Mouse (Mus musculus): ENCODE measurements around the gene Igfbp2.
A peak's percentile ranks its signal among the peaks of the same experiment; 100 is the strongest.

Igfbp2 gene

DNA sequence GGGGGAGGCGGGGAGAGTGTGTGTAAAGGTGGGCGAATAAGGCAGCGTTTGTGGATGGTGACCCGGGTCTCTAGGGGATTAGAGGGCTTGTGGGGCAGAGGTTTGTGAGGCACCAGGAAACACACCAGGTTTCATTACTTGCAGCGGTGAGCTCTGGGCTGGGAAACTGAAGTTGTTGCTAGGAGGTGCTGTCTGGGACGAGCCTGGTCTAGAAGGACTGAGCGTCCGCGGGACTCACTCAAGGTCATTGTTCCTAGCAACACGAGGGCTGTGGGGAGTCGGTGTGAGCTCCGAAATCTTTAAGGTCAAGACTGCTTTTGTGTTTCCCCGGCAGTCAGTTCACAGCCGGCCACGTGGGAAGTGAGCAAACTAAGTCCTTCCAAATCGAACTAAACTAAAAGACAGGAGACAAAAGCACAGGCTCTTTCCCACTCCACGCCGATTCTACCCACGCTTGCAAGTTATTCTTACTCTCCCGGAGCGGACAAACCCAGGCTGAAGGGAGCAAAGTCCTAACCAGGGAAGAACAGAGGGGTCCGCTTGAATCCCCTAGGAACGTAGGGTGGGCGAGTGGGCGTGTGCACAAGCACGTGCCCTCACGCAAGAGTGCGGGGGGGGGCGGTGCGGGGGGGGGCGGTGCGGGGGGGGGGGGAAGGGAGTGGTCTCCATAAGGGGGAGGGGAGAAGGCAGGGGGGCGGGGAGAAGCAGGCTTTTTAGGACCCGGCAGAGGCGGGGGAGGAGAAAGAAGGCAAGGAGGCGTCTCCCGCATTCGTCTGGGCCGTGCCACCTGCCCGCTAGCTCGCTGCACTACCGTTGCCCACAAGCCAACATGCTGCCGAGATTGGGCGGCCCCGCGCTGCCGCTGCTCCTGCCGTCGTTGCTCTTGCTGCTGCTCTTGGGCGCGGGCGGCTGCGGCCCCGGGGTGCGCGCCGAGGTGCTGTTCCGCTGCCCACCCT, at the start of gene Igfbp2:
Gene Igfbp2, plus strand, starts transcription at position 753 of the 956 bp plus-strand sequence.
- DNase-seq, result peak; percentile 24

DNA sequence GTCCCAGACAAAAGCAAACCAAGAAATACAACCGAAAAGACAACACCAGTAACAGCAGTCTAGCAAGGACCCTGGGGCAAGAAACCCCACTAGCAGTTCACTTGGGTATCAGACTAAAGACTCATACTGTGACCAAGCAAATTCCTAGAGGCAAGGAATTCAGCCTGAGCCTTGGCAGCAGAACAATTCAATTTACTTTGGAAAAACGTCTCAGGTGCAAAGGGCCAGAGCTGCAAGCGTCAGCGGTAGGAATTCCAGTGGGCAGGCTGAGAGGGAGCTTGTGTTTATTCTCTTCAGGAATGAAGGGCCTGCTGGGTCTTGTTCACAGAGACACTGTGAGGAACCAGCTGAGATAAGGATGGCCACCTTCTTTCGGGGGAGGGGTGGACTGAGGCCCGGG, 45.5 kb upstream of the Igfbp2 start:
- no peak for DNase-seq

DNA sequence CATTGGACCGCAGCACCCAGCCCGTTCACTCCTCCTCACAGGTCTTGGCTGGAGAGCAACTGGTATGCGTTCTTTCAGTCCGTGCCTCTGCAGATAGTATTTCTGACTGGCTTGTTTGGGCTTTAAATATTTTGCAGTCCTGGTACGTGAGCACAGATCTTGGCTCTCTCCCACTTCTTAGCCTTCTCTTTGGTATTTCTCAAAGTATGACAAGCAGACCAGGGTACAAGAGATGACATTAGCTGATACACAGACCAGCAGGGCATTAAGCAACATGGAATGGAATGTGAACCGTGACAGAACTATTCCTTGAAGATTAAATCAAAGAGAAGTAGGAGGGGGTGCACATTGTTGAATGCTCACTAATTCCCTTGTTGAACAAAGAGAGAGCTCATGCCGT, 43.6 kb upstream of the Igfbp2 start:
- no peak for DNase-seq

DNA sequence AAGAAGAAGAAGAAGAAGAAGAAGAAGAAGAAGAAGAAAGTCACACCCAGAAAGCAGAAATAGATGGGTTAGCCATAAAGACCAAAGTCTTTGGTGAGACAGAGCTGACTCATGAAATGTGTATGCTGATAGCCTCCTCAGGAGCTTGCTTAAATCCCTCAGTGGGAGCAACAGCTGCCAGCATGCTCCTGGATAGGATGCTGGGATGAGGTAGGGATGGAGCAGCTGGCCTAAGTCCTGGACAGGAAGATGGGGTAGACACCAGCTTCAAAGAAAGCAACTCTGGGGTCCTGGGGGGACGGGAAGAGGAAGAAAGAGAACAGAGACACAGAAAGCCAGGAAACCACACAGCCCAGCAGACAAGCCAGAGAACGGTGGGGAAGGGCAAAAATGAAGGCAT, 41.0 kb upstream of the Igfbp2 start:
- no peak for DNase-seq

DNA sequence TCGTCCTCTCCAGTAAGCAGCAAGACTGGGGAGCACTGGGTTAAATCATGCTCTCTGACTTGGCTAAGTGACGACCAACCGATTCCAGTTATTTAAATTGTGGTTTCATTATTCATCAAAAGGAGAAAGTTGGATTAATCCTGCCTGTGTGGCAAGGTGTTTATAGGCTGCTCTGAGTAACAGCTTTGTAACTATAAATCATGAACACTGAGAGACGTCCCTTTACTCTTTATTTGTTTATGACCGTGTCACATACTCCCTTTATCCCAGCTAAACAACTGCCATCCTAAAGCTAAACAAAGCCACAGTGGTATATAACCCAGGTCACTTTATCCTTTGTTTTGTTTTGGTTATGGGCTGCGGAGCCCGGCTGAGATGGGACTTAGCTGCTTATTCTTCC, 40.3 kb upstream of the Igfbp2 start:
- DNase-seq, result no peak

DNA sequence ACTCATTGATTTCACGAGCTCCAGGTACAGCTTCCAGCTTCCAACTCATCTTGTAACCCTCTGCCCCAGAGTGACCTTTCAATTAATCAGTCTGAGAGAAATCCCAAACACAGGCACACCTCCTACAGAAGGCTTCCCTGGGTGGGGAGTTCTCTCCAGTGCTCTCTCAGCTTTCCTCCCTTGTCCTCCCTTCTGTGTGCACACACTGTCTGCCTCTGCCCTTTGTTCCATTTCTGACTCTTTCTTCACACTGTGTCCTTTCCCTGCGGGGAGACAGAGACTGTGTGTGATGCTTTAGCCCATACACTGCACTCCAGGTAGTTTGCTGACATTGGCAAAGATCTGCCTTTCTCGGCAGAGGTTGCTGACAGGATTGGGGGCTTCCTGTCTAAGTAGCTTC, 33.6 kb upstream of the Igfbp2 start:
- DNase-seq, result no peak

DNA sequence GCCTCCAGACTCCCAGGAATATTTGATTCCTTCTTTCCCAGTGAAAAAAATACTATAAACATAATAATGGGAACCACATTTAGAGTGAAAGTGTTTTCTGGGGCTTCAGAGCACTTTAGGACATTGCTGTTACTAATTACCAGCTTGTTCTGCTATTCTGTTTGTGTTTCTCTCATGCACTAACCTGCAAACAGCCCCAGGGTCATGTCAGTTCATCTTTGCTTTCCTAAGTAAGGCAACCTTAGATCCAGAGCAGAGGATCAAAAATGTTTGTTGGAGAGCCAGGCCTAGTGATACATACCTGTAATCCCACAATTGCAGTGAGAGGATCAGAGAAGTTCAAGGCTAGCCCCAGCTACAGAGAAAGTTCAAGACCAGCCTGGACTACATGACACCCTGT, 32.6 kb upstream of the Igfbp2 start:
- DNase-seq, result no peak

DNA sequence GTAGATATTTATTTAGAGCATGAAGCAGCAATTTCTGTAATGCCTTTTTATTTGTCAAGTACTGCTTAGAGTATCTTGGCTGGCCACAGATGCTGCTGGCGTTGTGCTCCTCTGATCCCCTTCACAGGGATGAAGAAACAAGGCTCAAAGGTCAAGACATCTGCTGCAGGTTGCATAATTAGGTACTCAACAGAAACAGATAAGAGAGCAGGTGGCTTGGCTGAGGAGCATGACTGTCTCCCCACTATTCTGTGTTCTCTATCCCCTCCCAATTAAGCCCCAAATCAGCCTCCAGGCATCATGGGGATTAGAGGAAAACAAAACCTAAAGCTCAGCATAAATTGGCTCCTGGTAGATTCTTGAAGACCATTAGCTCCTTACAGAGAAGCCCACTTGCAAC, 32.0 kb upstream of the Igfbp2 start:
- no peak for DNase-seq

DNA sequence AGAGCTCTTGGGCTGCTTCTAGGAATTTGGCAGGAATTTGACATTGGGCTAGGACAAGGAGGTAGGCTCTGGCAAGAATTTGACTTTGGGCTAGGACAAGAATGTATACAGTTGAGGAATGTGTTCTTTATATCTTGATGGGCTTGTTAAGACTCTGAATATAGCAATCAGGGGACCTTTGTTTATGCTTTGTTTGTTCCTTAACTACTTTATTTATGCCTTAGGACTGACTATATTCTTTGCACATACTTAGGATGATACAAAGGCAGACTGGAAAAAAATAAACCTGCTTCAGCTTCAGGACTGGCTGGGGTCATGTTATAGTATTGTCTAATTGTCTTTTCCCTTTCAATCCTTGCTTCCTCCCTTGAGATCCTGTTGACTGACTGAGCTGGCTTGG, 31.1 kb upstream of the Igfbp2 start:
- no peak for DNase-seq

DNA sequence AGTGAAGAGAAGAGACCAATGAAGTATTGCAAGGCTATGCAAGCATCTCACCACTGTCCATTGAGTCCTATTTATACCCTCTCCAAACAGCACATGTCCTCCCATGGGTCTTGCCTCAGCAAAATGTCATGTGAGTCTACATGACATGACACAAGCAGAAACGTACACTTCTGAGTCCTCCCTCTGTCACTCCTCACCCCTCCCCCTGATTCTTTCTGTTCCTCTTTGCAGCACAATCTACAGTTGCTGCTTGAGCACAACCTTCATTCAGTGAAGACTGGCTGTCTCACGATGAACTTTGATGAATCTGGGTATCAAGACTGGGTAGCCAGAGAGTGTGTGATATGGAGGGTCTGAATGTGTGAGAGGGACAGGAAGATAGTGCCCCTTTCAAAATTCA, 28.2 kb upstream of the Igfbp2 start:
- no peak for DNase-seq

DNA sequence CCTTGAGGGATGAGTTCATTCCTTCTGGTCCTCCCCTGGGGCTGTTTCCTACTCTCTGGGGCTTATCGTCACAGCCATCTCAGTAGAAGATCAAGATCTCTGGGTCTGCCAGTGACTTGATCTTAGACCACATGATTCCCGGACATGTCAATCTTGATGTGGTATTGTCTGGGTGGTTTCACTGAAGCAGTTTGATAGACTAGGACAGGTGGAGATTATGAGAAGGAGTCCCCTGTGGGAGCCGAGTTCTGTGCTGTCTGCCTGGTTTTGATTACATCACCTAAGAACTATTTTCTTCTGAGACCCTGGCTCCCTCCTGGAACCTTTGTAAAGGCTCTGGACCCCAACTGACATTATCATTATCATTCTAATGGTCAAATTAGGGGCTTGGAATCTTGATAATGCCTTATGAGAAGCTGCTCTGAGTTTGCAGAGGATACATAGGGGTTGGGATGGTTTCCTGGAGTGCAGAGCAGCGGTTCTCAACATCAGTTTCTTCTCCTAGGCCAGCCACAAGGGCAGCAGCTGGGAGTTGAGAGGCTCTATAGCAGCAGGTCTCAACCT, 27.1 kb upstream of the Igfbp2 start:
- no peak for DNase-seq

DNA sequence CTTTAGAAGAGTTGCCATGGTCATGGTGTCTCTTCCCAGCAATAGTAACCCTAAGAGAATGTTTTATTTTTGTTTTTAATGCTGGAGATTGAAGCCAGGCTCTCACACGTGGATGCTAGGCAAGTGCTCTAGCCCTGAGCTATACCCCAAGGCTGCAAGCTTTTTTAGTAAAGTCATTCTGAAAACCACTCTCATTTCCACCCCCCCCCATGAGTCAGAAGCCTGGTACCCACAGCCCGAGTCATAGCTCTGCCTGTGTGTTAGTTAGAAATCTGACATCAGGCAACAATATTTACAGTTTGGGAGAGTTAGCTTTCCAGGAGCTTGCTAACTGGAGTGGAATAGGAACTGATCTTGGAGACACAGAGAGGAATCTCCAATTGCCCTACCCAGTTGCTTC, 25.9 kb upstream of the Igfbp2 start:
- no peak for DNase-seq

DNA sequence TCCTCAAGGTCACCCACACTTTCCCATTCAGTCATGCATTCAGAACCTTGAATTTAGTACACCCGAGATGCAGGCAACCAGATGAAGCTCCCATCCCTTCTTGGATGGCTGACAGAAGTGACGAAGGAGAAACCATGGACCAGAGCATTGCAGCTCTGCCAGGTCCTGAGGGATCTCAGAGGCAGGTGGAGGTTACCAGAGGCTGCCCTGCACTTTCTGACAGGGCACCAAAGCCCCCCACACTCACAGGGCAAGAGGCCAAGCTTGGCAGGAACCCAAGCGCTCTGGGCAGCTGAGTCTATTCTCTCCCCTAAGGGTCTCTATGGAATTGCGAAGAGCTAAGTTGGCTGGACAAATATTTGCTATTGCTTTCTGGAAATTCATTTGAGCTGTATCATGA, 20.3 kb upstream of the Igfbp2 start:
- no peak for DNase-seq

DNA sequence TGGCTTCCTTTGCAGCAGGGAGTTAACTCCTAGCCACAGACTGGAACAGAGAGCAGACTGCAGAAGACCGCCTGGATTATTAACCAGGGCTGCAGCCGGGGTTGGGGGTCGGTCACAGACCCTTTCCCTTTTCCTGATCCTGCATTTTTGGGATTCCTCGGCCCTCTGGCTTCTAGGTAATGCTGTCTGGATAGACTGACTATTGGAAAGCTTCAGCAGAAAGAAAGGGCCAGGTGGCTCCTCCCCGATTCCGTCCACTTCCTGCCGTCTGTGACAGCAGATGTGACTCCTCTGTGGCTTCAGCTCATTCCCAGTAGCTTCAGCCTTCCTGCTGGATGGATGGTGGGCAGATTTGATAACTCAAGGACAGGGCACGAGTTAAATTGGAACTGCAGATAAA, 19.3 kb upstream of the Igfbp2 start:
- no peak for DNase-seq

DNA sequence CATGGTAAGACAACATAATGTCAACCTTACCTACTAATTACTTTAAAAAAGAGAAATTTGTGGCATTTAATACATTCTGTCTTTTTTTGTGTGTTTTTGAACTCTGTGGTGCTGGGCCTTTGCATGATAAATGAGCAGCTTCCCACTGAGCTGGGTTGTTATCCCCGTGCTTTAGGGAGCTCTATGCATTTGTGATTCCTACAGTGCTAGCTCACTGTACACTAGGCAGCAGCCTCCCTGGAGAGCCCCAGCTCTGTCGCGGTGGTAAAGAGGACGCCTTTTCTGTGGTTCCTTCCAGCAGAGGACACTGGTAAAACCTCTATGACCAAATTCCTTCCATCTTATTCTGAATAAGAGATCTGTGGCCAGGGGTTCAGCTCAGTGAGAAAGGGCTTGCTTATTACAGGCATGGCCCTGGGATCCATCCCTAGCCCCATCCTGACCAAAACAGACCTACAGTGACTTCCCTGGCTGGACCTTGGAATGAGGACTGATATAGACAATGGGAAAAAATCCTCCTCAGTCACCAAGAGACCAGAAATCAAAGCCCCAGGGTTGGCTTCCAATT, 18.7 kb upstream of the Igfbp2 start:
- no peak for DNase-seq

DNA sequence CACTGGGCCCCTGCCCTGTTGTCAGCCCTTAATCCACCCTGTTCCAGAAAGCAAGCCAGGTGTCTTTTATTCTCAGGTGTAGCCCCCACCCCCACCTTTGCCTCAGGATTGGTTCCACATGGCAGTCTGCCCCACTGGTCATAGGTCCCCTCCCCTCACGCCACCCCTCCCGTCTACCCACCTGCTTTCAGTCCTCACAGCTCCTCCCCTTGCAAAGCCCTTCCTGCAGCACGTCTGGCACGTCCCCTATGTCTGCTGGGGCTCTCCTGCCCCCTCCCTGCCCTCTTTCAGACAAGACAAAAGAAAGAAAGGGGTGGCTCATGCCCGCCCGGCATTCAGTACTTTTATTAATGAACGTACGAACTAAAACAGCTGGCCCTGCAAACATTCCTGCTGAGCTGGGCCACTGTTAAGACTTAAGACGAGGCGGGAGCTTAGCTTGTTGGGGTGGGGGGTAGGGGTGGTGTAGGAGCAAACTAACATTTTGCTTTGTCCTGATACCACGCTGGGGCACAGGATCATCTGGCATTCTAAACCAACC, 18.2 kb upstream of the Igfbp2 start:
- DNase-seq, result no peak

DNA sequence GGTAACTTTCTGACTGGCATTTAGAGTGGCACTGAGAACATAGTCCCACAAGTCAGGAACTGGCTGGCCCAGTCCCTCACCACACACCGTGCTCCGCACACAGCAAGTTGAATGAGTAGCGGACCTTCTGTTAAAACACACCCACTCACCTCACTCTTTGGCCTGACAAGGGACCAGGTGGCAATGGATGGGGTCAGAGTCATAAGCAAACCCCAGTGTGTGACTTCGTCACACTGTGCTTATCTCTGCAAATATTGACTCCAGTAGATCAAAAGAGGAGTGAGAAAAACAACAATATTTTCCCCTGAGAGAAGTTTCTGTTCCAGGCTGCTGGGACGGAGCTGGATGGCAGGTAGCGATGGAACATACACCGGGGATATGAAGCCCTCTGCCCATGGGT, 15.0 kb upstream of the Igfbp2 start:
- no peak for DNase-seq

DNA sequence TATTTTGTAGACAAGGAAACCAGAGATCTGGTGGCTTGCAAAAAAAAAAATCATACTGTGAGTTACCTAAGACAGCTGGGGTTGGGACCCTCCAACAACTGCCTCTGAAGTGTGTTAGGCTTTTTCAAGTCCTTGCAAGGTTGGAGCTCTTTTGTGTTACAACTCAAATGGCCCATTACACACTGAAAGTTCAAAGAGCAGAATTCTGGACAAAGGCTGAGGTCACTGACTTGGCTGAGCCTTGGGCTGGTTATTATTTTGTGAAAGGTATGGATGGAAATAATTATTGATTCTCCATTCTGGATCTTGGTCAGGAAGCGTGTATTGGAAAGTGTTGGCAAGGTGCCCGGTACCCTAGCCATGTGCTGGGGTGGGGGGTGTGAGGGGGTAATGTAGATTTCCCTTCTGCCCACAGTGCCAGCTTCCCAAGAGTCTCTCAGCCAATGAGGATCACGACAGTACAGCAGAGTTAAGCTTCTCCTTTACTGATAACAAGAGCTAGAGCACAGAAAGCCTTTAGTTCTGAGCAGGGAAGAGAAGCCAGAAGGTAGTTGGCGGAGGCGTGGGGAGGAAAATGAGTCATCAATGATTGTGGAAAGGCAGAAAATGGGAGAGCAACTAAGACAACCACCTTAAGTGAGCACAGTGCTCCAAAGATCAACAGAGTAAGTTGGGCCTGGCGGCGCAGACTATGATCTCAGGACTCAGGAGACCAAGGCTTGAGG, 14.2 kb upstream of the Igfbp2 start:
- DNase-seq, result peak; percentile 79

DNA sequence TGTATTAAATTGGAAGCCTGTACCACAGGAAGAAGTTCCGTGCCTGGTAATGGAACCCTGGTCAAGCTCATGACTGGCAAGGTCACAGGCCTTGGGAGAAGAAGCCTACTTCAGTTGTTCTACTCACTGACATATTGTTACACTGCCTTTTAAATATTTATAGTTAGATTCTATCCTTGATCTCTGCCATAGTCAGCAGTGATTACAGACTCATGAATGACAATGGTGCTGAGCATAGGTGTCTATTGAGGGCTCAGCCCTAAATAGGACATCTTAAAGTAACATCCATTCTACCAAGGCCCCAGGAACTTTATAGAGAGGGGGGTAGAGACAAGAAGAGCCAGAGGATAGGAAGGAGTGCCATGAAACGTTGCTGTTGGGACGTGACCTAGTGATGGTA, 13.2 kb upstream of the Igfbp2 start:
- DNase-seq, result no peak

DNA sequence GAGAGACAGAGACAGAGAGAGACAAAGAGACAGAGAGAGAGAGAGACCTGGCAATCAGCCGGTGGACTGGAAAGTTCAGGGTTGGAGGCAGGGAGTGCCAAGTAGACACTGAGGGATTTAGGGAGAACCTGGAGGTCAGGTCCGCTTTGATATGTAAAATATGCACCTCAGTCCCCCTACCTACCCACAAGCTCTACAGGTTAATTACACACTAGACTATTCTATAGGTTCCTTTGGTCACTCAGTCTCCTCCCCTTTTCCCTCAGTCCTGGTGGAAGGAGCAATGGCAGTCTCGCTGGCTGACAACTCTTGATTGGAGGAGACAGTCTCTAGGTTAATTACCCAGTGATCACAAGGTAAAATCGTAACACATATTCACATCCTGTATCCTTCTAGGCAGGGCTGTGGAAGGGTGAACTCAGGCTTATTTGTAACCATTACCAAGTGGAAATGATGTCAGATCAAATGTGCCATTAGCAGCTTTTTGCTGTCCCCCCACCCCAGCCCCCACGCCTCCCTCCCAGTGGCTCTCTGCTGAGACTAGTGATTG, 11.1 kb upstream of the Igfbp2 start:
- no peak for DNase-seq

DNA sequence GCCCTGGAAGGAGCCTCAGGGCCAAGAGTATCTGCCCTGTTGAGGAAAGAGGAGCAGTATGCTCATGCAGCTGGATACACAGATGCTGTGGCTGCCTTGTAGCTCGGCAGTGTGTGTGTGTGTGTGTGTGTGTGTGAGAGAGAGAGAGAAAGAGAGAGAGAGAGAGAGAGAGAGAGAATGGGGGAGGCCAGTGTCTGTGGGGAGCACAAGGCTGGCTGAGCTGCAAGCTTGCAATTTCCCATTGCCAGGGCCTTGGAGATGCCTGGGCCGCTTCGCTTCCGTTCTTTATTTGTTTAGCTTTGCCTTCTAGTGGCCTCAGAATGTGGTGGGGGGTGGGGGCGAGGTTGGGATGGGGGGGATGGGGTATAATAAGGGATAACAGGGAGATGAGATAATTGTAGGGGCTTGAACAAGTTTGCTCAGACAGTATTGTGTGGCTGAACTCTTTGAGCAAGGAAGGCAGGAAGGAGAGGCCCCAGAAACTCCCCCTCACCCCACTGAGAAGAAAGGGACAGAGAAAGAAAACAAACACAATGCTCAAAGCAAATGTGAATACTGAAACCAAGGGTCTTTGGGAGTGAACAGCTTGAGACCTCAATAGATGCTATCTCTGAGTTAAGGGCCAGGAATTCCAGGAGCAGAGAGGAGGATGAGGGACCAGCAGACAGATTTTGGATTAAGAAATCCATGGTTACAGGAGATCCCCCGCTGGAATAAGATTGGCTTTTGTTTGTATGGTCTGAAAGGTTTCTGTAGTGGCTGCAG, 10.5 kb upstream of the Igfbp2 start:
- no peak for DNase-seq

DNA sequence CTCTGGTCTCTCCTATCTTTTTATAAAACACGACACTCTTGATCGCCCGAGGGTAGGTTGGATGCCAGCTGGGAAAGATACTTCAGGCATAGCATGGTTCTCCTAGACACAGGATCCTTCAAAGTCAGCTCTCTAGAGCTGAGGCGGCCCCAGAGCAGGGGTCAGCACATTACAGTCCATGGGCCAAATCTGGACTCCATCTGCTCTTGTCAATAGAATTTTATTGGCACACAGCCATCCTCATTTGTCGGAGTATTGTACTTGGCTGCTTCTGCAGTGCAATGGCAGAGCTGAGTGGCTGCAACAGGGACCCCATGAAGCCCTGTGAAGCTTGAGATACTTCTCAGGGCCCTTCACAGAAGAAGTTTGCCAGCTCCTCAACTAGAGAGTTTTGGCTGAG, 9.1 kb upstream of the Igfbp2 start:
- DNase-seq, result no peak
